Mouse (Mus musculus) liver, embryonic 15.5 days (tissue): ENCODE measurements around the gene B2m. TPM values are rescaled to one million over a fixed set of nuclear protein-coding genes. Genes with fewer than 3 reads are reported as not detected.
"Not testable (repeated sequence)": the region's sequence is repeated elsewhere in the genome, so short reads cannot be mapped to it uniquely, and the experiment has no call there.

Experiments
- ATAC-seq: fragments of 200-750 bp; cut with Nextera tagmentation; 2 replicates; pipeline ENCODE4 v1.8.0; 2017; ENCODE audit warnings: moderate number of reproducible peaks, mild to moderate bottlenecking, moderate library complexity; ENCODE audit not compliant: insufficient read depth
- H3K27ac ChIP-seq: fragments of 300-500 bp; sonication (generic); replicated peaks from 2 replicates; pipeline ENCODE4 v1.5.1; 2015; ENCODE audit warnings: mild to moderate bottlenecking, inconsistent platforms
- H3K27me3 ChIP-seq: fragments of 300-500 bp; sonication (generic); 2 replicates; pipeline ENCODE4 v1.6.1; 2015; ENCODE audit warnings: mild to moderate bottlenecking, inconsistent platforms
- H3K36me3 ChIP-seq: fragments of 300-500 bp; sonication (generic); replicated peaks from 2 replicates; pipeline ENCODE4 v1.6.1; 2015; ENCODE audit warnings: moderate library complexity, mild to moderate bottlenecking, inconsistent platforms
- H3K4me1 ChIP-seq: fragments of 300-500 bp; sonication (generic); replicated peaks from 2 replicates; pipeline ENCODE4 v1.6.1; 2015; ENCODE audit warnings: inconsistent platforms
- H3K4me2 ChIP-seq: fragments of 300-500 bp; sonication (generic); 2 replicates; pipeline ENCODE4 v1.6.1; 2015; ENCODE audit warnings: moderate library complexity, mild to moderate bottlenecking, inconsistent platforms
- H3K4me3 ChIP-seq: fragments of 300-500 bp; sonication (generic); replicated peaks from 2 replicates; pipeline ENCODE4 v1.5.1; 2015; ENCODE audit warnings: mild to moderate bottlenecking, inconsistent platforms
- H3K9ac ChIP-seq: fragments of 300-500 bp; sonication (generic); 2 replicates; pipeline ENCODE4 v1.6.1; 2015; ENCODE audit warnings: moderate library complexity, mild to moderate bottlenecking, inconsistent platforms
- H3K9me3 ChIP-seq: fragments of 300-500 bp; sonication (generic); replicated peaks from 2 replicates; pipeline ENCODE4 v1.6.1; 2016; ENCODE audit warnings: inconsistent platforms
- WGBS: fragments of 180-500 bp; shearing (Covaris S2); methylation state at CpG from one replicate; pipeline ENCODE4 v1.1.7; 2015; ENCODE audit warnings: mixed read lengths; ENCODE audit not compliant: insufficient replicate concordance; 5-methylcytosine and 5-hydroxymethylcytosine counted together
- polyA plus RNA-seq: library from polyadenylated mRNA; unstranded; fragments of >200 nt; fragmentation: Nextera tagmentation; extraction: Ambion mirVana; gene quantifications from 2 replicates; pipeline ENCODE4 v1.2.1, GENCODE M21; 2015

Gene B2m
- polyA plus RNA-seq = 416 and 443 TPM in 2 replicates

- Histone ChIP-seq H3K36me3 (peaks cover 16% of the 10 kb centered on the region), H3K4me1 (peaks cover 56% of the 10 kb centered on the region), H3K27ac (peak within 1 kb of the TSS; percentile 82), H3K4me2 (peak within 1 kb of the TSS; percentile 94), H3K27me3 (no peaks in the 10 kb centered on the region), H3K9me3 (no peaks in the 10 kb centered on the region), H3K9ac (peak within 1 kb of the TSS; percentile 79), H3K4me3 (peak within 1 kb of the TSS; percentile 72)
- peak; percentile 91 for ATAC-seq
- WGBS = under 1% methylated on average over 40 of the region's 40 CpGs
Measured at GRCm38 (mm10) chr2:122147508-122148241, at the start of gene B2m. Gene B2m (plus strand): TSS chr2:122147686.

- not testable (repeated sequence) for H3K27ac ChIP-seq, H3K9me3 ChIP-seq, H3K4me1 ChIP-seq, H3K4me3 ChIP-seq, H3K9ac ChIP-seq, H3K4me2 ChIP-seq, H3K27me3 ChIP-seq
- ATAC-seq = peak; percentile 42; the same call in 1 of the 2 replicates
- H3K36me3 ChIP-seq = peaks cover 63% of the 10 kb centered on the region
- WGBS = 67% methylated on average over 5 of the region's 5 CpGs
Measured at GRCm38 (mm10) chr2:122097686-122098085, 49.8 kb upstream of the B2m start.

- H3K27ac ChIP-seq = no peak overlapping the region
- no peak overlapping the region for H3K4me2 ChIP-seq
- no peaks in the 10 kb centered on the region for H3K9me3 ChIP-seq
- H3K27me3 ChIP-seq = no peaks in the 10 kb centered on the region
- H3K36me3 ChIP-seq = peaks cover 39% of the 10 kb centered on the region
- no peaks in the 10 kb centered on the region for H3K4me1 ChIP-seq
- H3K9ac ChIP-seq = no peak overlapping the region
- no peak for ATAC-seq
- no peak overlapping the region for H3K4me3 ChIP-seq
Measured at GRCm38 (mm10) chr2:122102070-122102469, 45.4 kb upstream of the B2m start.

- Histone ChIP-seq H3K4me2 (no peak overlapping the region), H3K4me3 (no peak overlapping the region), H3K27ac (no peak overlapping the region), H3K4me1 (no peaks in the 10 kb centered on the region), H3K36me3 (peaks cover 35% of the 10 kb centered on the region), H3K9ac (no peak overlapping the region), H3K9me3 (no peaks in the 10 kb centered on the region), H3K27me3 (no peaks in the 10 kb centered on the region)
- WGBS = 79% methylated on average over 14 of the region's 14 CpGs
- no peak for ATAC-seq
Measured at GRCm38 (mm10) chr2:122108101-122108500, 39.4 kb upstream of the B2m start.

GRCm38 (mm10) chr2:122109714-122110113 lies 37.8 kb upstream of the B2m start:
- no peak overlapping the region for H3K9ac ChIP-seq
- ATAC-seq = no peak
- H3K9me3 ChIP-seq = no peaks in the 10 kb centered on the region
- no peaks in the 10 kb centered on the region for H3K27me3 ChIP-seq
- no peaks in the 10 kb centered on the region for H3K4me1 ChIP-seq
- peaks cover 43% of the 10 kb centered on the region for H3K36me3 ChIP-seq
- WGBS = 75% methylated on average over 4 of the region's 4 CpGs
- H3K4me3 ChIP-seq = no peak overlapping the region
- H3K27ac ChIP-seq = no peak overlapping the region
- H3K4me2 ChIP-seq = no peak overlapping the region

- Histone ChIP-seq H3K27me3 (no peaks in the 10 kb centered on the region), H3K4me2 (peak overlapping the region; percentile 78), H3K4me3 (peak overlapping the region; percentile 95), H3K9me3 (no peaks in the 10 kb centered on the region), H3K27ac (no peak overlapping the region), H3K9ac (no peak overlapping the region), H3K36me3 (peaks cover 14% of the 10 kb centered on the region), H3K4me1 (peaks cover 27% of the 10 kb centered on the region)
- WGBS = 76% methylated on average over 2 of the region's 2 CpGs
- ATAC-seq = no peak
Measured at GRCm38 (mm10) chr2:122116888-122117287, 30.6 kb upstream of the B2m start.

- H3K27me3 ChIP-seq = no peaks in the 10 kb centered on the region
- H3K4me3 ChIP-seq = peak within 1 kb of the TSS; percentile 95
- peak within 1 kb of the TSS; percentile 90 for H3K27ac ChIP-seq
- peak within 1 kb of the TSS; percentile 88 for H3K9ac ChIP-seq
- 1% methylated on average over 47 of the region's 47 CpGs for WGBS
- peak; percentile 100 for ATAC-seq
- H3K9me3 ChIP-seq = no peaks in the 10 kb centered on the region
- peak within 1 kb of the TSS; percentile 78 for H3K4me2 ChIP-seq
- peaks cover 10% of the 10 kb centered on the region for H3K36me3 ChIP-seq
- H3K4me1 ChIP-seq = peaks cover 27% of the 10 kb centered on the region
Measured at GRCm38 (mm10) chr2:122117961-122118958, 29.2 kb upstream of the B2m start, which contains the start of gene Spg11. Gene Spg11 (minus strand): TSS chr2:122118386.

- Histone ChIP-seq H3K27me3 (0 out of 2 replicates have a peak, but pooled peaks cover 6% of the 10 kb centered on the region), H3K4me3 (no peak overlapping the region), H3K9me3 (no peaks in the 10 kb centered on the region), H3K36me3 (no peaks in the 10 kb centered on the region), H3K4me1 (peaks cover 23% of the 10 kb centered on the region), H3K9ac (peak overlapping the region; percentile 3; the same call in 1 of the 2 replicates), H3K27ac (no peak overlapping the region), H3K4me2 (no peak overlapping the region)
- ATAC-seq = peak; percentile 61
- WGBS = 24% methylated on average over 12 of the region's 12 CpGs
Measured at GRCm38 (mm10) chr2:122125680-122126572, 21.6 kb upstream of the B2m start.

- no peak overlapping the region for H3K4me2 ChIP-seq
- no peak overlapping the region for H3K9ac ChIP-seq
- no peak for ATAC-seq
- H3K36me3 ChIP-seq = no peaks in the 10 kb centered on the region
- peaks cover 9% of the 10 kb centered on the region; the same call in 1 of the 2 replicates for H3K27me3 ChIP-seq
- WGBS = 15% methylated on average over 5 of the region's 5 CpGs
- no peak overlapping the region for H3K27ac ChIP-seq
- peaks cover 20% of the 10 kb centered on the region for H3K4me1 ChIP-seq
- no peaks in the 10 kb centered on the region for H3K9me3 ChIP-seq
- no peak overlapping the region for H3K4me3 ChIP-seq
Measured at GRCm38 (mm10) chr2:122126765-122127347, 20.6 kb upstream of the B2m start.

GRCm38 (mm10) chr2:122127635-122128034 lies 19.9 kb upstream of the B2m start:
- no peaks in the 10 kb centered on the region for H3K9me3 ChIP-seq
- no peak overlapping the region for H3K4me2 ChIP-seq
- H3K4me1 ChIP-seq = peaks cover 20% of the 10 kb centered on the region
- H3K9ac ChIP-seq = no peak overlapping the region
- no peak for ATAC-seq
- no peak overlapping the region for H3K27ac ChIP-seq
- H3K36me3 ChIP-seq = no peaks in the 10 kb centered on the region
- H3K27me3 ChIP-seq = peaks cover 9% of the 10 kb centered on the region; the same call in 1 of the 2 replicates
- whole genome bisulfite sequencing = 82% methylated on average over 4 of the region's 4 CpGs
- no peak overlapping the region for H3K4me3 ChIP-seq
